Mouse (Mus musculus) c-Kit-positive CD71-negative TER-119-negative erythroid progenitor cells, embryonic 14.5 days (primary cell): ENCODE results near the gene Nbea.

Experiments
- DNase-seq: peaks from one replicate; pipeline ENCODE4 v3.0.0-alpha.2; 2013; ENCODE audit warnings: low read depth

Nbea gene

GRCm38 (mm10) chr3:56183159-56184133, at the start of gene Nbea:
Nbea (minus strand) TSS chr3:56183701.
- DNase-seq = no peak

- DNase-seq = no peak
Measured at GRCm38 (mm10) chr3:56229283-56229682, 45.8 kb upstream of the Nbea start.

GRCm38 (mm10) chr3:56215989-56216388, 32.5 kb upstream of the Nbea start:
- no peak for DNase-seq

- no peak for DNase-seq
Measured at GRCm38 (mm10) chr3:56203968-56204367, 20.5 kb upstream of the Nbea start.

- DNase-seq = no peak
Measured at GRCm38 (mm10) chr3:56188238-56188637, 4.7 kb upstream of the Nbea start.

- no peak for DNase-seq
Measured at GRCm38 (mm10) chr3:56187131-56187779, 3.8 kb upstream of the Nbea start.

GRCm38 (mm10) chr3:56182371-56183158, 936 bp downstream of the Nbea start:
- no peak for DNase-seq

GRCm38 (mm10) chr3:56181991-56182370, 1.5 kb downstream of the Nbea start:
- DNase-seq = no peak

GRCm38 (mm10) chr3:56181025-56181424, 2.5 kb downstream of the Nbea start:
- no peak for DNase-seq

GRCm38 (mm10) chr3:56157864-56158263, 25.6 kb downstream of the Nbea start:
- no peak for DNase-seq

- no peak for DNase-seq
Measured at GRCm38 (mm10) chr3:56126674-56127073, 56.8 kb downstream of the Nbea start.

- no peak for DNase-seq
Measured at GRCm38 (mm10) chr3:56116647-56117046, 66.9 kb downstream of the Nbea start.

GRCm38 (mm10) chr3:56108101-56108500, 75.4 kb downstream of the Nbea start:
- no peak for DNase-seq

GRCm38 (mm10) chr3:56097105-56097504, 86.4 kb downstream of the Nbea start:
- DNase-seq = no peak

- no peak for DNase-seq
Measured at GRCm38 (mm10) chr3:56079015-56079612, 104.4 kb downstream of the Nbea start.

GRCm38 (mm10) chr3:56067849-56068248, 115.7 kb downstream of the Nbea start:
- no peak for DNase-seq

GRCm38 (mm10) chr3:56066360-56067040, 117.0 kb downstream of the Nbea start:
- DNase-seq = no peak

- no peak for DNase-seq
Measured at GRCm38 (mm10) chr3:56065234-56065633, 118.3 kb downstream of the Nbea start.

GRCm38 (mm10) chr3:56045659-56046336, 137.7 kb downstream of the Nbea start:
- no peak for DNase-seq

- no peak for DNase-seq
Measured at GRCm38 (mm10) chr3:56043091-56043490, 140.4 kb downstream of the Nbea start.

- DNase-seq = no peak
Measured at GRCm38 (mm10) chr3:56039494-56039893, 144.0 kb downstream of the Nbea start.
